Mouse (Mus musculus) layer of hippocampus, adult 8-10 months (tissue): ENCODE data around the gene Bcl7c. TPM values are rescaled to one million over a fixed set of nuclear protein-coding genes. Genes with fewer than 3 reads are reported as not detected.
"Not testable (repeated sequence)": the region's sequence is repeated elsewhere in the genome, so short reads cannot be mapped to it uniquely, and the experiment has no call there.

Experiments
- DNase-seq, 2 experiments: peaks; one replicate each; pipeline ENCODE4 v3.0.0; 2022; ENCODE audit warnings: low spot score in 2 of 2
- total RNA-seq, 4 experiments: library from RNA; stranded (reverse); gene quantifications; 2 replicates each; pipeline ENCODE4 v1.2.4; 2022

The Bcl7c gene
- total RNA-seq = 10 to 100 TPM; 26.5 to 38.4 (median 31.9) TPM

DNA sequence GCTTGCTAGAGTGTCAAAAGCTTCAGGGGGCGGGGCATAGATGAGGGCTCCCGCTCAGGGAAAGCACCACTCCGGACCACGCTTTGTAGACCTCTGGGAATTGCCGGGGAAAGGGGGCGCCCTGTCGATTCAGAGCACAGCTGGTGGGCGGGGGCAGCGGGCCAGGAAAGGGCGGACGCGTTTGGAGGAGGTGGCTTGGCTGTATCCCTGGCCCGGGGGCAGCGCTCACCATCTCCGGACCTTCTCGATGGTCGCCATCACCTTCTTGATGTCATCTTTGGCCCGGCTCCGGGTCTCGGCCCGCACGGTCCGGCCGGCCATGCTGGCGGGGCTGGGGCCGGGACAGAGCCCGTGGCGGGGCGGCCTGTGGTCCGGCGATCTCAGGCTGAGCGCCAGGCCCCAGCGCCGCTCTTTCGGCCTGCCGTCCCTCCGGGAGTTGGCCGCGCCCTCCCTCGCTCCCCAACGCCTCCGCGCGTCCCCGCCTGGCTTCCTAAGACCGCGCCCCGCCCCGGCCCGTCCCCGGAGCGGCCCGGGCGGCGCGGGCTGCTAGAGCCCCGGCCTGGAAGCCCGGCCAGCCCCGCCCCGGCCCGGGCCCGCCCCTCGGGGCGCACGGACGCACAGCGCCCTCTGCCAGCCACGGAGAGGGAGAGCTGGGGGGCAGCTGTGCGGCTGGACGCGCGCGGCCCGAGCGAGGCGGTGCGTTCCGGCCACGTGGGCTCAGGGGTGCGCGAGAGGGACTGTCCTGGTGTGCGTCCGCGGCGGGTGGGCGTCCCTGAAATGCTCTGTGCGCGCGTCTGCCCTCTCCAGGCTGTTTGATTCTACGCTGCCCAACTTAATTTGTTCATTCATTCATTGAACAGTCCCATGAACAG is at the start of gene Bcl7c:
Gene Bcl7c (minus strand): TSS at position 727 of the 872 bp plus-strand sequence.
- DNase-seq = peak; percentile 83 to 84

DNA sequence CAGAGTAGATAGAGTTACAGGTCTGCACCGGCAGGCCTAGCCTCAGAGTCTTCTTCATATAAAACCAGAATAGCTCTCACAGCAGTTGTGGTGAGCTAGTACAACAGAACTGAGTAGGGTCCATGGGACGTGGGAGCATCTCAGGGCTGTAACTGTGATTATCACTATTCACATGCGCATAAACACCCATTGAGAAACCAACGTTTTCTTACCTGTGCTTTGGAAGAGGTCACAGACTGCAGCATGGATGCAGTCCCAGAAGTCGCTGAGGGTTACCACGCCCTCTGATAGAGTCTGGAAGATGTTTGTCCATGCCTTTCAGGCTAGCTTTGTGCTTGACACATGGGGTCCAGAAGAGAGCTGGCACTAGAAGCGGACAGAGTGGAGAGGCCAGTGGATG is 45.0 kb upstream of the Bcl7c start:
- no peak for DNase-seq

DNA sequence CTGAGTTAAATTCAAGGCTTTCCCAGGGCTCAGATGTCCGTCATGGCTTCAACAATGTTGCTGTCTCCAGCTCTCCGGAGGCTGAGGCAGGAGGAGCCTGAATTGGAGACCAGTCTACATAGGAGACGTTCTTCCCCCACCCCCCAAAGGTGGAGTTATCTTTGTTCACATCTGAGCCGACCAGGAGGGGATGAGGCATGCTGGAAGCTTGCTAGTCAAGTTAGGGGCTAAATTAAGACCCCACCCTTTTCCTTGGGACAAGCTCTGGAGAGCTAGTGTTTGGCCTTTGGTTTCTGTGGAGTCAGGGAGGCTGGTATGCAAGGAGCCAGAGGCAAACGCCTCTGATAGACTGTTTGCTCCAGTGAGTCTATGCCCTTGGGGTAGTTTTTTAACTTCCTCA is 44.4 kb upstream of the Bcl7c start:
- no peak for DNase-seq

DNA sequence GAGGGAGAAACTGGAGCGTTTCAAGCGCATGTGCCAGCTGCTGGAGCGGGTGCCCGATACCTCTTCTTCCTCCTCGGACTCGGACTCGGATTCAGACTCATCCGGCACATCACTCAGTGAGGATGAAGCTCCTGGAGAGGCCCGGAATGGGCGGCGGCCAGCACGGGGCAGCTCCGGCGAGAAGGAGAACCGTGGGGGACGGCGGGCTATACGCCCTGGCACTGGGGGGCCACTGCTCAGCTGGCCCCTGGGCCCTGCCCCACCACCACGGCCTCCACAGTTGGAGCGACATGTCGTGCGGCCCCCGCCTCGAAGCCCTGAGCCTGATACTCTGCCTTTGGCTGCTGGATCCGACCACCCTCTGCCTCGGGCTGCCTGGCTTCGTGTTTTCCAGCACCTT is 43.3 kb upstream of the Bcl7c start:
- DNase-seq = no peak

DNA sequence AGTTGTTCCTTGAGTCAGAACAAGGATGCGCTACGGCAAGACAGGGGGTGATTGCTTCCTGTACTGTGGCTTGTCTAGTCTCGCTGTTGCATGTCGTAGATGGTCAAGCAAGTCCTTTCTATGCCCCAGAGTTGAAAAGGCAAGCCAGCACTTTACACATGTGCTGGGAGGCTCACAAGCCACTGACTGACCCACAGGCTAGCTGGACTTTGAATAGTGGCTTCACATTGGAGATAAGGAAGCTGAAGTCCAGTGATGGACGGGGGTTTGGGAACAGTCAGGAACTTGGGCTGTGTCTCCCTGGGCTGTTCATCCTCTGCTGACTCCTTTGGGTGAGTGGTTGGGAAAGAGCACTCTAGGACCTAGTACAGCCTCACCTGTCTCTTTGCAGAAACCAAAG is 42.9 kb upstream of the Bcl7c start:
- DNase-seq = no peak

DNA sequence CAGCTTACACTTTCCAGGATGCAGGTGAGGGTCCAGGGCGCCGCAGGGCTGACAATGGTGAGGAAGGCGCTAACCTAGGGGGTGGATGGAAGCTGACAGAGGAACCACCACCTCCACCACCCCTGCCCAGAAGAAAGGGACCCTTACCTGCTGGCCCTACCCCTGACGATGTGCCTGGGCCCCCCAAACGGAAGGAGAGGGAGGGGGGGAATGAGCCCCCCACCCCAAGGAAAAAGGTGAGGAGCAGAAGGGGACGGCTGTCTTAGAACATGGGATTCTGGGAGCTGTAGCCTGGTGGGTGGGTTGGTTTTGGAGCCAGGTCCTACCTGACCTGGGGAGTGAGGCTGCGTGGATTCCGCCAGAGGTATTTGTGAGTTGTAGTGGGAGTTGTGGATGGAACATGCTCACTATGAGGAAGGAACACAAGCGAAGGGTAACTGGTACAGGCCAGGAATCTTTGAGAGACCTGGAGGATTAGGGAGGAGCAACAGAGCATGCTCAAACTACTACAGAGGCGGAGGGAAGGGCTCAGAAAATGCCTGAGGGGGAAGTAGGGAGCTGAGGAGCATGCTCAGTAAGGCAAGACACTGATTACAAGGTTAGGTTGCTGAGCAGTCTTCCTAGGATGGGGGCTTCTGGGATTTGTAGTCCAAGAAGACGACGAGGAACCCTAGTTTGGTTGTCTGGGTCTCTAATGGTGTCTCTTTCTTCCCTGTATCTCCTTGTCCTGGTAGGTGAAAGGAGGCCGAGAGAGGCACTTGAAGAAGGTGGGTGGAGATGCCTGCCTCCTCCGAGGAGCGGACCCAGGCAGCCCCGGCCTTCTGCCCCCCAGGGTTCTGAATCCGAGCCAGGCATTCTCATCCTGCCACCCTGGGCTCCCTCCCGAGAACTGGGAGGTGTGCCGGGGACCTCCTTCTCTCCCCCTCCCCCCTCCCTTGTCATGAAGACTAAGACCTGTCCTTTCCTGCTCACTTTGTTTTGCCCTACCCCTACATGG is 41.7 kb upstream of the Bcl7c start:
- DNase-seq = no peak

DNA sequence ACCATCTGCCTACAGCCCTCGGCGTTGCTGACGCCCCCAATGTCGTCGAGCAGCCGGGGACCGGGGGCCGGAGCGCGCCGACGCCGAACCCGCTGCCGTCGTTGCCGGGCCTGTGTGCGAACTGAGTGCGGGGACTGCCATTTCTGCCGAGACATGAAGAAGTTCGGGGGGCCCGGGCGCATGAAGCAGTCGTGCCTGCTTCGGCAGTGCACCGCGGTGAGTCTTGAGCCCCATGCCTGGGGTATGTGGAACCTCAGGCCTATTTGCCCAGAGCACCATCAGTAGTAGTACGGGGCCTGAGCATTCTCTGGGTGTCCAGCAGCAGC is 39.5 kb upstream of the Bcl7c start:
- no peak for DNase-seq

DNA sequence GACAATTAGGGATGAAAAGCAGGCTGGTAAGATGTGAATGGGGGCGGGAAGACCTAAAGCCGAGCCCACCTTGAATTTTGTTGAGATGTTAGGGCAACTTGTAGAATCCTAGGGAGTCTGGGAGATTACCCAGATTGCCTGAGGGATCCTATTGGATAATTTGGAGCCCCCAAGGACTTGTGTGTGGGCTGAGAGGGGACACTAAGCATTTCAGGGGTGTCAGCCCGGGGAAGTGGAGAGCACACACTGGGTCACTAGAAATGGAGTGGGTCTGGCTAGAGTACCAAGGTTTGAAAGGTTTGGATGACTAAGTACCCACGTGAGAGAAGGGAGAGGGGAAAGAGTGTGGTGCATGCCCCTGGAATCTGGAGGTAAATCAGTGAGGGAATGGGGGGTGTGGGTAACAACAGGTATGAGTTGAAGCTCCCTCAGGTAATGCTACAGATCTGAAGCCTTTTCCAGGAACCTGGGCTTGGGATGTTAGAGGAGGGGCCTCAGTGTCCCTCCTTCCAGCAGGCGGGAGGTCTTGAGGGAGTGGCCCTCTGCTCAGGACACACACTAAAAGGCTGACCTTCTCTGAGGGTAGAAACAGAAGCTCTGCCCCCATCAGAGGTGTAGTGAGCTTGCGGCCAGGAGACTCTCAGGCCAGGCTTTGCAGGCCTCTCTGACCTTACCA is 39.0 kb upstream of the Bcl7c start:
- no peak for DNase-seq

DNA sequence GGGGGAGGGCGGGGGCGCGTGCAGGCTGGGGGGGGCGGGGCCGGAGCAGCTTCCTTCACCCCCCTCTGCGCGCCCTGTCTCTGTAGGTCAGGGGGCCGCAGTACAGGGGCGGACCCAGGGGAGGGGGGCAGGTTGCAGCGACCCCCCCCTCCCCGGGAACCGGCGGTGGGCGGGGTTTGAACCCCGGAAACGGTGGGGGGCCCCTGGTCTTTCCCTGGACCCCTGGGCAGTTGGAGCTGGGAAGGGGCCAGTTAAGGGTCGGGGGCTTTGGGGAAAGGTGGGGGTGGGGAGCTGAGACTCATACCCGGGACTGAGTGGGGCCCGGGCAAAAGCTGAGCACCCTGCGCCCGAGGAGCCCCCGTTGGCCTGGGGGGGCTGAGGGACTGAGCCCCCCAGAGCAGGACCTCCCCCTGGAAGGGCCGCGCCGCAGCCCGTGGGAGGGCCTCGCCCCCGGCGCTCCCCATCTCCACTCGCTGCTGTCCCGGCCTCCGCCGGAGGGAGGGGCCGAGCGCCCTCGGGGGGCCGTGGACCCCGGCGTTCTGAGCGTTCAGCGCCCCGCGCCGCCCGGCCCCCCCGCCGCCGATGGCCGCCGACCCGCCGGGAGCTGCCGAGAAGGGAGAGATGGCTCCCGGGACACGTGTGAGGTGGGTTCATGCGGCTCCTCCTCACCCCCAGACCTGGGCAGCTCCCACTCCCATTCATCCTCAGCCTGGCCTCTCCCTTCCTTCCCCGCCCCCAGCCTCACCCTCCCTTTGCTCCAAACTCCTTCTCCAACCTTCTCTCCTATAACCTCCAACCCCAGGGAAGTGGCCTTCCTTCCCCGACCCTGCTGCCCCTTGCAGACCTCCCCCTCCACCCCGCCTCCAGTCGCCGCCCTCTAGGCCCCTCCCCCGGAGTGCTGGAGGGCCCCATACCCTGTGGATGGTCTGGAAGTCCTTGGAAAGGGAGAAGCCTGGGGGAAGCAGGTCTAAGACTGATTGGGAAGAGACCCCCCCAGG is 38.1 kb upstream of the Bcl7c start:
- no peak for DNase-seq

DNA sequence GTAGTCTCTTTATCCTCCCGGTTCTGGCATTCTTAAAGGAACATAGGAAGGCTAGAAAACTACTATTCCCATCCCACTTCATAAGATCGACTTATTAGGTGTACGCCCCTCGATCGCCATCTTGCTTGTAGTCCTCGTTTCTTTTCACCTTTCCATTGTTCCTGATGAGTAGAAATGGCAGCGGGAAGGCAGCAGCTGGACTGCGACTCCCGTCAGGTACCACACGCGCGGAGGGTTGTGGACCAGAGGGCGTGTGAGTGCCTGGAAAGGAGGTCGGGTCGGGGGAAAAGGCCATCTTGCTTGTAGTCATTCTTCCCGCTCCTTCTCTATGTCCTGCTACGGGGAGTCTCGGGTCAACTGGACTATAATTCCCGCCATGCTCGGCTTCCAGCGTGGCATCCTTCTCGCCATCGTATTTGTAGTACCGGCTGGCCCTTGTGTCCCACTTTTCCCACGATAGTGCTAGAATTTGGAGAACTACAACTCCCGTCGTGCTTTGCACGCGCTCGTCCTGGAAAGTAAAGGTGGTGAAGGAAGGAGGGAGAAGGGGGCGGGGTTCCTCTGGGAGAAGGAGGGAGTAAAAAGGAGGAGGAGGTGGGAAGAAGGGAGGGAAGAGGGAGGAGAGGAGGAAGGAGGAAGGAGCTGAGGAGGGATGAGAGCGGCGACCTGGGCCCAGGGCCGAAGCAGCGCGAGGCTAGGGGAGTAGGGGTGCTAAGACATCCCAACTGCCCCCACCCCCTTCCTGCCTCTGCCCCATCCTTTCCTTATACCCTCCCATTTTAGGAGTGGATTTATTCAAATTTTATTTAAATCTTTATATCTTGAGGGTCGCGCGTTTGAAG is 37.1 kb upstream of the Bcl7c start:
- peak; percentile 99 for DNase-seq

DNA sequence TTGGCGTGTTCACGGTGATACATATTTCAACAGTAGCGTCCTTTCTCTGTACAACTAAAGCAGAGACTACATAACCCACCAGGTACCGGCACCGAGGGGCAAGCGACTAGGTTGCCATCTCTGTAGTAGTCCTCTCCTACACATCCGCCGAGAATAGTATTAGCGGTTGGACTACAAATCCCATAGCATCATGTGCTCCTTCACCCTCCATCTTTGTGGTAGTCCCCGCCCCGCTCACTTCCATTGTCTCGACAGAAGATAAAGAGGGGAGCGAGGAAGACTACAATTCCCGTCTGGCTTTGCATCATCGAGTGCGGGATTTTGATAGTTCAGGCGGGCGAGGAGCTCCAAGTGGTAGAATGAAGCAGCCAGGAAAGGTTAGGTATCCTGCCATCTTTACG is 36.5 kb upstream of the Bcl7c start:
- peak; percentile 95 to 98 for DNase-seq

DNA sequence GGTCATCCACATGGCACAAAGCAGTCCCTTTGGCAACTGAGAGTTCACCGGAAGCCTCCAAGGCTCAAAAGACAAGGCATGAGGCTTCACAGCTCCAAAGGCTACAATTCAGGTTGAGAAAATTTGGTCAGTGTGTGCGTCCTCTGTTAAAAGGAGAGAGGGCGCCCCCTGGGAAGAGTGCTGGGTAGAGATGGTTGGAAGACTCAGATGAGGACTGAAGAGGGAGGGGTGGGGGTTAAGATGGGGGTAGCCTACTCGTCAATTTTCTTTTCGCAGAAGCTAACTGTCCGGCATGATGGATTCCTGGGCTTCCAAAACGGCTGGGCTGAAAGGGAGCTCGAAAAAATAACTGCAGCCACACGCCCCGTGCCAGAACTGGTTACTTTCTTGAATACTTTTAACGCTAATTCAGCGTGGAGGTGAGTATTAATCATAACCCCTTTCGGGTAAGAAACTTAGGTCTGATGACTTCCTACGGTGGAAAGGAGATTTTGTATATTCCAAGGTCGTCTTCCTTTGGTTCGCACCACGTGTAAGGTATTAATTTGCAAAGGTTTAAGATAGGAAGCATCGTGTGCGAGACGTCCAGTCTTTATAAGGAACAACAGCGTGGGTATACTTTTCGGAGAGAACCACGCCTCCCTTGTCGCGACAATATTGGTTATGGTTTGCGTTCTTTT is 35.8 kb upstream of the Bcl7c start, which contains the start of gene Fbxl19:
Gene Fbxl19 (plus strand): TSS at position 178 of the 680 bp plus-strand sequence.
- DNase-seq = peak in 1 of 2 experiments; percentile 72

DNA sequence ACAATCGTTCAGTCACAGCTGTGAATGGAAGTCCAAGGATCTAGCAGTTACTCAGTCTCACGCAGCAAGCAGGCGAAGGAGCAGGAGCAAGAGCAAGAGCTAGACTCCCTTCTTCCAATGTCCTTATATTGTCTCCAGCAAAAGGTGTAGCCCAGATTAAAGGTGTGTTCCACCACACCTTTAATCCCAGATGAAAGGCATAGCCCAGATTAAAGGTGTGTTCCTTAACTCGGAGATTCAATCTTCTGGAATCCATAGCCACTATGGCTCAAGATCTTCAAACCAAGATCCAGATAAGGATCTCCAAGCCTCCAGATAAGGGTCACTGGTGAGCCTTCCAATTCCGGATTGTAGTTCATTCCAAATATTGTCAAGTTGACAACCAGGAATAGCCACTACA is 23.3 kb upstream of the Bcl7c start, which contains the start of gene Ctf2:
Gene Ctf2 (minus strand): TSS at position 101 of the 400 bp plus-strand sequence.
- DNase-seq = not testable (repeated sequence)

DNA sequence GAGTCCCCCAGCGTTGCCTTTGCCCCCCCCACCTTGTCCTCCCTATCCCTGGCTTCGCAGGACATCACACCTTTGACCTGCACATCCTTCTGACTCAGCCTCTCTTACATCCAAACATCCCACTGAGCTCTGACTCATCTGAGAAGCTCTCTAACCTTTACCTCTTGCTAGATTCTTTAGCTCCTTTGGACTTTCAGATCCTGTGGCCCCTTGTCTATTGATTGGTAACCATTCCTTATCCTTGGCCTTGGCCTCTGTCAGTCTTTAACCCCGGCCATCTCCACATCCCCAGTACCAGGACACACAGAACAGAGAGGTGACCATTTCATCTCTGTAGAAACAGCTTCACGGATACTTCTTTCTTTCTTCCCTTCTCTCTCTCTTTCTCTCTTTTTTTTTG is 21.4 kb upstream of the Bcl7c start:
- DNase-seq = no peak

DNA sequence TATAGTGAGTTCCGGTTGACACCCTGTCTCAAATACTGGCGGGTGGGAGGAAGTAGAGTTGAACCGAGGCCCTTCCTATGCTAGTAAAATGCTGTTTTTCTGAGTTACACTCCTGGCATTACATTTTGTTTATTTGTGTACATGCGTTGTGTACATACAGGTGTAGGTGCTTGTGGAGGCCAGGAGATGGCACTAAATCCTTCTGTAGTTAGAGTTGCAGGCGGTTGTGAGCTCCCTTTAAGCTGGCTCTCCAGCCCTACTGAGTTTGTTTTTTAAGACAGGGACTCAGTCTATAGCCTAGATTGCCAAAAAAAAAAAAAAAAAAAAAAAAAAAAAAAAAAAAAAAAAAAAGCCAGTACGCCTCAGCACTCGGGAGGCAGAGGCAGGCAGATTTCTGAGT is 19.2 kb upstream of the Bcl7c start:
- DNase-seq = no peak

DNA sequence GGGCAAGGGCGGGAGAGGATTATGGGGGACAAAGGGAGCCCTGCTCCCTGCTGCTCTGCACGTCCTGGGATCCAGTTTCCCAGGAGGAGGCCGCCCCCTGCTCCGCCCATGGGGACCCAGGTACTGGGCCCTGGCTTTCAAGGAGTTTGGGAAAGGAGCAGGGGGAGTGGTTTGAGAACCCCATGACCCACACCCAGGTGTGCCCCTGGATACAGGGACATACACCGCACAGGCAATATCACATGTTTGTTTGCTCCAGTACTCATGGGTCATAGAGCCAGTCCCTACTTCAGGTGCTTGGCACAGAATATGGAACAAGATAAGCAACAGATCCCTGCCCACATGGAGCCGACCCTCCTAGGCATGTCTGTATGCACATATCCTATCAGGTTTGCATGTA is 17.2 kb upstream of the Bcl7c start:
- DNase-seq = no peak

DNA sequence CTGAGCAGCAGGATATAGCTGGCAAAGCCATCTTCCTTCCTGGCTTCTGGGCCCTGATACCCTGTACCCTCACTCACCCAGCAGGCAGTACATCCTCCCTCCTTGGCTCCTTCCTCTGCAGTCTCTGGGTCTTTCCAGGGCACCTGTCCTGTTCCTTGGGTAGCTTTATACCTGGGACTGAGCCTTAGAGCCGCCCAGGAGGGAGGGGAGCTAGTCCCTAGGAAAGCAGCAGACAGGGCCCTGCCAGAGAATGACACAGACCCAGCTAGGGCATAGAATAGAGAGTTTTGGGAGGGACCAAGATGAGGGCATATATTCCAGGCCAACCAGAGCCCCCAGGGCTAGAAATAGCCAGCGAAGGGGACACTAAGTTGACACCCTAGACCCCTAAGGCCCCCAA is 16.8 kb upstream of the Bcl7c start:
- DNase-seq = no peak

DNA sequence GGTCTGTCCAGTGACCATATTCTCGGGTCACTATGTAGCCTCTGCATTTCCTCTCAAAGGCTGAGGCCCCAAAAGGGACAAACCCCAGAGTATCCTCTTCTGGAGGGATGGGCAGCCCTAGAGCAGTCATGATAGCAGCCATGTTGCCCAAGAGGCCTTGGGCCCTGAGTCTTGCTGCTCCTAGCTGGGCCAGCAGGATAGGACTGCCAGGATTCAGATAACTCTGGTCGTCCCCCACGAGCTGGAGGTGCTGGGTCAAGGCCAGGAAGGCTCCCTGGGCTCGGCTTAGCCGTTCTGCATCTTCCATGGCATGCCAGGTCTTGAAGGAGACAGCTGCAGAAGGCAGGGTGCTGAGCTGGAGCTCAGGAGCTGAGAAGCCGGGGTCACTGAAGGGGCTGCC is 10.5 kb upstream of the Bcl7c start:
- no peak for DNase-seq

DNA sequence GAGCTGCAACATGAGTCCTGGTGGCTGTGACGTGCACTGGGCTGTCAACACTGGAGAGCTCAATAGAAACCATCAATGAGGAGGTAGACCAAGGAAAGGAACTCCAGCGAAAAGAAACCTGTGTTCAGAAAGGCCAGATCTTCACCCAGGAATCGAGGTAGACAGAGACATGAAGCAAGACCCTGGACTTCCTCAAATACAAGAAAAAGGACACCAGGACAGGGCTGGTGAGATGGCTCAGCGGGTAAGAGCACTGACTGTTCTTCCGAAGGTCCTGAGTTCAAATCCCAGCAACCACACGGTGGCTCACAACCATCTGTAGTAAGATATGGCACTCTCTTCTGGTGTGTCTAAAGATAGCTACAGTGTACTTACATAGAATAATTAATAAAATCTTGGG is 9.6 kb upstream of the Bcl7c start:
- no peak for DNase-seq
